Mouse (Mus musculus) limb, embryonic 12.5 days (tissue): ENCODE results near the gene Slc17a9. TPM values are rescaled to one million over a fixed set of nuclear protein-coding genes. Genes with fewer than 3 reads are reported as not detected.
A peak's percentile ranks its signal among the peaks of the same experiment; 100 is the strongest.

Experiments used
- ATAC-seq: fragments of 200-750 bp; cut with Nextera tagmentation; 2 replicates; pipeline ENCODE4 v1.8.0; 2017; ENCODE audit warnings: low read depth, moderate TSS enrichment; ENCODE audit not compliant: insufficient number of reproducible peaks, insufficient read depth, low FRiP score, low TSS enrichment
- H3K27ac ChIP-seq: fragments of 300-500 bp; sonication (generic); 2 replicates; pipeline ENCODE4 v1.5.1; 2016; ENCODE audit warnings: mild to moderate bottlenecking, moderate library complexity
- H3K27me3 ChIP-seq: fragments of 300-500 bp; sonication (generic); 2 replicates; pipeline ENCODE4 v1.6.1; 2016; ENCODE audit warnings: mild to moderate bottlenecking, moderate library complexity
- H3K36me3 ChIP-seq: fragments of 300-500 bp; sonication (generic); 2 replicates; pipeline ENCODE4 v1.6.1; 2016; ENCODE audit warnings: mild to moderate bottlenecking, moderate library complexity
- H3K4me1 ChIP-seq: fragments of 300-500 bp; sonication (generic); replicated peaks from 2 replicates; pipeline ENCODE4 v1.6.1; 2016
- H3K4me2 ChIP-seq: fragments of 300-500 bp; sonication (generic); 2 replicates; pipeline ENCODE4 v1.6.1; 2016; ENCODE audit warnings: mild to moderate bottlenecking, moderate library complexity
- H3K4me3 ChIP-seq: fragments of 300-500 bp; sonication (generic); replicated peaks from 2 replicates; pipeline ENCODE4 v1.5.1; 2016; ENCODE audit warnings: mild to moderate bottlenecking
- H3K9ac ChIP-seq: fragments of 300-500 bp; sonication (generic); replicated peaks from 2 replicates; pipeline ENCODE4 v1.6.1; 2016; ENCODE audit warnings: mild to moderate bottlenecking, moderate library complexity
- H3K9me3 ChIP-seq: fragments of 300-500 bp; sonication (generic); 2 replicates; pipeline ENCODE4 v1.6.1; 2016; ENCODE audit warnings: mild to moderate bottlenecking, moderate library complexity
- WGBS: fragments of 180-500 bp; shearing (Covaris S2); methylation state at CpG from one replicate; pipeline ENCODE4 v1.1.7; 2016; 5-methylcytosine and 5-hydroxymethylcytosine counted together
- polyA plus RNA-seq: library from polyadenylated mRNA; unstranded; fragments of >200 nt; fragmentation: Nextera tagmentation; extraction: Ambion mirVana; gene quantifications from 2 replicates; pipeline ENCODE4 v1.2.1, GENCODE M21; 2016

Gene Slc17a9
- polyA plus RNA-seq, 1 experiment from 2014 or later, result 0.45 TPM

DNA sequence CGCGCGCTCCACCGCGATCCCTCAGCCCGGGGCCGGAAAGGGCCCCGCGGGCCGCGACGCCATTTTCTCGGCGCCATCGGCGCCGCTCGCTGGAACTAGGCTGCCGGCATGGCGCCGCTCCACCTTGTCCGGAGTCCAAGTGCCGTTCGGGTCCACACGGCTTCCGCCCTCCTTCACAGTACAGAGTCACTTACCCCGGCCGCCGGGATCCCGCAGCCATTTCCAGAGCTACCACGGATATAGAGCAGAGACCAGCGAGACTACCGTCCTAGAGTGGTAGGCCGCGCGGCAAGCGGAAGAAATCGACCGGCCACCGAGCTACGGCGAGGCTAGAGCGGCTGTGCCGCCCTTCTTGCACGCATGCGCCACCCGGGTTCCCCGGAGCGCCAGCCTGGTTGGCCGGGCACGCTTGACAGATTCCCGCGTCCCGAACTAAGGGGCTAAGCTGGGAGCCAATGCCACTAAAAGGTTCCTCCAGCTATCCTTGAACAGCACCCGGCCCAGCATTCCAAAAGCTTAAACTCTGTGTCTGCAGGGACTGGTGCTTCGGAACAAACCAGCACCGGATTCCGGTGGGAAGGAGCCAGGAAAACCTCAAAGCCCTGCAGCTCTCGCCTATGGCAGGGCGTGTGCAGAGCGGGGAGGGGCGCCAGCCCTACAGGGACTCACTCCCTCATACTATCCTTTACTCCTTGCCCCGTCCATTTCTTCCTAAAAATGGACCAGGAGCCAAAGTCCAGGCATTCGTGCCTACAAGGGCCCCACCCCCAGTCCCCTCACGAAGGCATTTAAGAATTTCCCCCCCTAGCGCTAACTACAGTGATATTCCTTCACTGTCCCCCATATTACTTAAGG, 23.1 kb upstream of the Slc17a9 start:
- H3K27me3 ChIP-seq, result no peaks in the 10 kb centered on the region
- H3K4me1 ChIP-seq, result peaks cover 31% of the 10 kb centered on the region
- H3K4me3 ChIP-seq, result peak overlapping the region; percentile 89
- H3K27ac ChIP-seq, result peak overlapping the region; percentile 96
- peaks cover 13% of the 10 kb centered on the region for H3K36me3 ChIP-seq
- H3K9me3 ChIP-seq, result no peaks in the 10 kb centered on the region
- 0% methylated on average over 66 of the region's 66 CpGs for WGBS
- peak overlapping the region; percentile 96 for H3K9ac ChIP-seq
- ATAC-seq, result peak; percentile 94
- H3K4me2 ChIP-seq, result peak overlapping the region; percentile 76

DNA sequence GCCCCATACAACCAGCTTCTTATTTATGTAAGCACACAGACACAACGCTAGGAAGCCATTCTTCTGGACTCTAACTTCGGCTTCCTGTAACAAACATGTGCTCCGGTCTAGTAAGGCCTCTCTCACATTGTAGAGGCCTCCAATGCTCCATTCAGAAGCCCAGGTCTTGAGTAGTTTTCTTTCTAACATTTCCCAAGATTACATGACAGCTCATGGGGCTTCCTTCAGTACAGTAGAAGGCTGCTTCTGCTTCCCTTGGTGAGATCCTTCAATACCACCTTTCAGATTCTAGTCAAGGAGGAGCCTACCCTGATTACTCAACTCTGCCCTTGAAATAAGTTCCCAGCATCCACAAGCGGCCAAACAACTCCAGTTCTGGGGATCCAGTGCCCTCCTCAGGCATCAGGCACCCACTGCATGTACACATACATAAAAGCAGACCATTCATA, 22.3 kb upstream of the Slc17a9 start:
- 36% methylated on average over 4 of the region's 4 CpGs for WGBS
- H3K36me3 ChIP-seq, result peaks cover 14% of the 10 kb centered on the region
- H3K9ac ChIP-seq, result peak overlapping the region; percentile 96
- H3K4me2 ChIP-seq, result peak overlapping the region; percentile 76
- no peaks in the 10 kb centered on the region for H3K9me3 ChIP-seq
- peak overlapping the region; percentile 89 for H3K4me3 ChIP-seq
- no peaks in the 10 kb centered on the region for H3K27me3 ChIP-seq
- peak overlapping the region; percentile 96 for H3K27ac ChIP-seq
- ATAC-seq, result no peak
- H3K4me1 ChIP-seq, result peaks cover 31% of the 10 kb centered on the region

DNA sequence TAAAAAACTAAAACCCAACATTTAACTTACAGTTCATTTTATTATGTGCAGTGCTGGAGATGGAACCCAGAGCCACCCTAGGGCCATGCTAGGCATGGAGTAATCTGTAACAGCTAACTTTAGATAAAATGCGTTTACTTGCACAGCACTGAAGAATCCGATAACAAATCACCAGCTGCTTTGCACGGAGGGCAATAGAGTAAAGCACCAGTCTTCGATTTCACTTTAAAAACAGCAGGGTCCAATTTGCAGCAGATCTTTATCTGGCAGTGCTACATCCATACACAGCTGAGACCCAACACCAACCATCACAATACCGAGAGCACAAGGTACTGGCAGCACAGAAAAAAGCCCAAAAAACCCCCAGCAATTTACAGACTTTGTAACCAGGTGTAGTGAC, 21.9 kb upstream of the Slc17a9 start:
- peak overlapping the region; percentile 89; the same call in 1 of the 2 replicates for H3K4me3 ChIP-seq

DNA sequence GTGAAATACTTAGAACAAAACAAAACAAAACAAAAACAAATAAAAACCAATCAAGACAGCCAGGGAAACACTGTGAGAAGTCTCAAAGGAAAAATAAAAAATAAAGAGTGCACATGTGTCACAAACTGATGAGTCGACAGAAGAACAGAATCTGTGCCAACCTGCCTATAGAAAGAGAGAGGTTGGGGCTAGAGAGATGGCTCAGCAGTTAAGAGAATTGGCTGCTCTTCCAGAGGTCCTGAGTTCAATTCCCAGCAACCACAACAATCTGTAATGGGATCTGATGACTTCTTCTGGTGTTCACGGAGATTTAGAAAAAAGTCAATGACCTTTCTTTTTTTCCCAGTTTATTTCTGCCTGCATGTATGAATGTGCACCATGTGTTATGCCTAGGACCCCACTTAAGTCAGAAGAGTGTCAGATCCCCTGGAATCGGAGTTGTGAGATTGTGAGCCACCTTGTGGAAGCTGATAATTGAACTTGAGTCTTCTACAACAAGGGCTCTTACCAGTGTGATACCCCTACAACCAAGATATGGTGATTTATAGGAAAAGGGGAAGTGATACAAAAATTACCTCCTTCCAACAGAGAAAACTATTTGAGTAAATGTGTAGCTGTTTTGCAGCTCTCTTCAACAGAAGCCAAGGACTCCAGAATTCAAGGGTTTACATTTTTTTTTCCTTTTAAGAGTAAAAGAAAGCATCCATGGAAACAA, 21.3 kb upstream of the Slc17a9 start:
- Histone ChIP-seq H3K9me3 (no peaks in the 10 kb centered on the region), H3K36me3 (peaks cover 14% of the 10 kb centered on the region), H3K27me3 (no peaks in the 10 kb centered on the region), H3K9ac (no peak overlapping the region), H3K4me3 (no peak overlapping the region), H3K4me2 (no peak overlapping the region), H3K4me1 (peaks cover 39% of the 10 kb centered on the region), H3K27ac (no peak overlapping the region)
- WGBS, result 85% methylated on average over 3 of the region's 3 CpGs
- no peak for ATAC-seq

More for the DNA sequence above, 21.9 kb upstream of the Slc17a9 start:
- 0 out of 2 replicates have a peak overlapping the region, but pooled peaks have one; percentile 76 for H3K4me2 ChIP-seq
- H3K36me3 ChIP-seq, result peaks cover 14% of the 10 kb centered on the region
- H3K9ac ChIP-seq, result no peak overlapping the region
- ATAC-seq, result no peak
- no peaks in the 10 kb centered on the region for H3K9me3 ChIP-seq
- 77% methylated on average over 5 of the region's 5 CpGs for WGBS
- H3K27me3 ChIP-seq, result no peaks in the 10 kb centered on the region
- peaks cover 33% of the 10 kb centered on the region for H3K4me1 ChIP-seq
- no peak overlapping the region for H3K27ac ChIP-seq

DNA sequence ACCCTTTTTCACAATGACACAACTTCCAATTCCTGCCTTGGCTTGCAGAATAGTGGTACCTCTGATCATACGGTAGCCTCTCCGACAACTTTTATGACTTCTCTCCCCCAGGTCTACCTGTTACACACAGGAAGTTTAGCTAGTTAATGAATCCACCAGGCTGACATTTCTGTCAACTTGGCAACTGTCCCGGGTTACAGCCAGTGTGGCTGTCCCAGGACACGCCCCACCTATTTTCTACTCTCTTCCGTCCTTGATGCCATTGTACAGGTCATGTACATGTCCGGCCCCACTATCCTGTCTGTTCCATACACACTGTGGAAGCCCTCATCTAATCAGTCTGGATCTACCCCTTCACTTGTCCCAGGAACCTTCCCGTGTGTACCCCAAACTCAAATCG, 20.5 kb upstream of the Slc17a9 start:
- Histone ChIP-seq H3K27ac (no peak overlapping the region), H3K4me3 (no peak overlapping the region), H3K4me1 (peaks cover 36% of the 10 kb centered on the region), H3K36me3 (peaks cover 14% of the 10 kb centered on the region), H3K27me3 (no peaks in the 10 kb centered on the region), H3K9me3 (no peaks in the 10 kb centered on the region), H3K9ac (no peak overlapping the region), H3K4me2 (no peak overlapping the region)
- no peak for ATAC-seq
- 87% methylated on average over 8 of the region's 8 CpGs for WGBS

DNA sequence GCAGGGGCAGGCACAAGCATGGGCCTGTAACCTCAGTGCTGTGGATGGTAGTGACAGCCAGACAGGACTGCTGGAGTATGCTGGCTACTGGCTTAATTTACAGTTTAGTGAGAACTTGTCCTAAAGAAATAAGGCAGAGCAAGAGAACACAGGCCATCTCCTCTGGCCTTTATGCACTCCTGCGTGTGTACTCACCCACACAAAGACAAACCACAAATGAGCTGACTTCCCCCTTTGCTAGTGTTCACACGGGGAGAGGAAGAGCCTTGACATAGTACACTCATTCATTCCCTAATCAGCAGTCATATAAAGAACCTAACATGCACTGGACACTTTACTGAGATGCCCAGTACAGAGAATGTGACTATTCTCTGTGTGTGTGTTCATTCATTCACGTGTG, 20.0 kb upstream of the Slc17a9 start:
- H3K27me3 ChIP-seq, result no peaks in the 10 kb centered on the region
- H3K4me2 ChIP-seq, result no peak overlapping the region
- peaks cover 14% of the 10 kb centered on the region for H3K36me3 ChIP-seq
- H3K4me3 ChIP-seq, result no peak overlapping the region
- H3K4me1 ChIP-seq, result peaks cover 32% of the 10 kb centered on the region
- no peak overlapping the region for H3K27ac ChIP-seq
- H3K9ac ChIP-seq, result no peak overlapping the region
- ATAC-seq, result no peak
- no peaks in the 10 kb centered on the region for H3K9me3 ChIP-seq
- WGBS, result 88% methylated on average over 3 of the region's 3 CpGs

DNA sequence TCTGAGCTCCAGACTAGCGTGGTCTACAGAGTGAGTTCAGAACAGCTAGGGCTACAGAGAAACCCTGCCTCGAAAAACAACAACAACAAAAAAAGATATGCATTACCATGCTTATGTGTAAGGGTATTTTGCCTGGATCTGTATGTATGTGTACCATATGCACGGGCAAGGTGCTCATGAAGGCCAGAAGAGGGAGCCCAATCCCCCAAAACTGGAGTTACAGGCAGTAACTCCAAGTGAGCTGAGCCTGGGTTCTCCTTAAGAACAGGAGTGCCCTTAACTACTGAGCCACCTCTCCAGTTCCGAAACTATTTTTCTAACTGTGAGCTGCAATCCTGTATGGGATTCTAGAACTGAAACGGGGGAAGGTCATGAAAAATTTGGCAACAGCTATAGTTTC, 19.1 kb upstream of the Slc17a9 start:
- no peak overlapping the region for H3K4me2 ChIP-seq
- ATAC-seq, result no peak
- H3K4me1 ChIP-seq, result peaks cover 25% of the 10 kb centered on the region
- WGBS, result 93% methylated on average over 5 of the region's 5 CpGs
- no peak overlapping the region for H3K4me3 ChIP-seq
- peaks cover 14% of the 10 kb centered on the region for H3K36me3 ChIP-seq
- H3K27me3 ChIP-seq, result no peaks in the 10 kb centered on the region
- H3K27ac ChIP-seq, result no peak overlapping the region
- no peaks in the 10 kb centered on the region for H3K9me3 ChIP-seq
- H3K9ac ChIP-seq, result no peak overlapping the region

DNA sequence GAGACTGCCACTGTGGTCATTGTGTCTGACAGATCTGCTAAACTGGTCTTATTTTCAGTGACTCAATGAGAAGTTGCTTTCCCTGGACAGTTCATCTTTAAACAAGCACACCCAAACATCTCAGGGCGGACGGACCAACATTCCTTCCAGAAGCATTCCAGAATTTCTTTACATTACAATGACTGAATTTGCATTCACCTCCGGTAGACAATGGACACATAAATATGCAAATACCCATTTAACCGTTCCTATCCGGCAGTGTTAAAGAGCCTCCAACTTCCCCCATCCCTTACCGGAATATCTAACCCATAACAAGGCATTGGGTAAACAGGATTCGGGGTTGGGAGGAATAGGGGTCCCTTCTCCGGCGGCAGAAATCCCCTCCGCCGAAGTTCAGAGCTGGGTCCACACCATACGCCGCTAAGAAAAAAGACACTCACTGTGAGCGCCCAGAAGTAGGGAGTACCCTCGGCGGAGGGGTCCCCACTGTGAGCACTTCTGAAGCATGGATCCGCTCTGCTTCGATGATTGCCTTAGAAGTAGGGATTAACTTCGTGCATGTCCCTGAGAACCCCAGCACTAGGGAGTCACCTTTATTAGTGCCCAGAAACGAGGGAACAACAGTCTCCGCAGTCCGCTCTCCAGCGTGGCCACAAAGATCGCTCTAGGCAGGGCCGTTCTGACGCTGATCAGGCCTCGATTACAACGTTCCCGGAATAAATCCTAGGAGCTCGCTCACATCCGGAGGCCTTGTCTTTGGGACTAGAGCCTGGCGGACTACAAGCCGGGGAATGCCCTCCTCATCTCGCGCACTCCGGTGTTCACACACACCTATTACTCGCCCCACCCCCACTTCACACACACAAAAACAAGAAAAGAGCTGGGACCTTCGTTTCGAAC, 15.8 kb upstream of the Slc17a9 start:
- WGBS, result under 1% methylated on average over 39 of the region's 39 CpGs
- peak overlapping the region; percentile 99 for H3K4me3 ChIP-seq
- H3K36me3 ChIP-seq, result peaks cover 37% of the 10 kb centered on the region
- H3K9me3 ChIP-seq, result no peaks in the 10 kb centered on the region
- H3K9ac ChIP-seq, result peak overlapping the region; percentile 91
- H3K27ac ChIP-seq, result peak overlapping the region; percentile 85
- H3K27me3 ChIP-seq, result no peaks in the 10 kb centered on the region
- peak; percentile 45 for ATAC-seq
- H3K4me2 ChIP-seq, result peak overlapping the region; percentile 91
- peaks cover 20% of the 10 kb centered on the region for H3K4me1 ChIP-seq

DNA sequence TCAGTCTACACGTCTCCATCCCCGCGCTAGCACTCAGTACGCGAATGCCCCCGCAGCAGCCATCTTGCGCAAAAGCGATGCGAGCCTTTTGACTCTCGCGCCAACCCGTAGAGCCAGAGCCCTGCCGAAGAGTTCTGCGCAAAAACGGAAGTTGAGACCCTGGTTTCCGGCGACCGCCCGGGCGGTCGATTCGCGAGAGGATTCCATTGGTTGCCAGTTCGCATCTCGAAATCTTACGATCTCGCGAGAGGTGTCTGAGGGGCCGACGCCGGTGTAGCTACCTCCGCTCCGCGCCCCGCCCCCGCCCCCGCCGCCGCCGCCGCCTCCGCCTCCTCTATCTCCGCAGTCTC, 15.2 kb upstream of the Slc17a9 start, which contains the start of the genes Dido1 and Gid8:
Dido1 (minus strand) TSS at position 77 of the 350 bp plus-strand sequence.
Gid8 (plus strand) TSS at position 195 of the 350 bp plus-strand sequence.
- Histone ChIP-seq H3K27me3 (no peaks in the 10 kb centered on the region), H3K4me2 (peak within 1 kb of the TSS; percentile 91), H3K4me3 (peak within 1 kb of the TSS; percentile 99), H3K9ac (peak within 1 kb of the TSS; percentile 98), H3K36me3 (peaks cover 44% of the 10 kb centered on the region), H3K9me3 (no peaks in the 10 kb centered on the region), H3K4me1 (peaks cover 20% of the 10 kb centered on the region), H3K27ac (peak within 1 kb of the TSS; percentile 88)
- 1% methylated on average over 40 of the region's 43 CpGs for WGBS
- ATAC-seq, result peak; percentile 93

DNA sequence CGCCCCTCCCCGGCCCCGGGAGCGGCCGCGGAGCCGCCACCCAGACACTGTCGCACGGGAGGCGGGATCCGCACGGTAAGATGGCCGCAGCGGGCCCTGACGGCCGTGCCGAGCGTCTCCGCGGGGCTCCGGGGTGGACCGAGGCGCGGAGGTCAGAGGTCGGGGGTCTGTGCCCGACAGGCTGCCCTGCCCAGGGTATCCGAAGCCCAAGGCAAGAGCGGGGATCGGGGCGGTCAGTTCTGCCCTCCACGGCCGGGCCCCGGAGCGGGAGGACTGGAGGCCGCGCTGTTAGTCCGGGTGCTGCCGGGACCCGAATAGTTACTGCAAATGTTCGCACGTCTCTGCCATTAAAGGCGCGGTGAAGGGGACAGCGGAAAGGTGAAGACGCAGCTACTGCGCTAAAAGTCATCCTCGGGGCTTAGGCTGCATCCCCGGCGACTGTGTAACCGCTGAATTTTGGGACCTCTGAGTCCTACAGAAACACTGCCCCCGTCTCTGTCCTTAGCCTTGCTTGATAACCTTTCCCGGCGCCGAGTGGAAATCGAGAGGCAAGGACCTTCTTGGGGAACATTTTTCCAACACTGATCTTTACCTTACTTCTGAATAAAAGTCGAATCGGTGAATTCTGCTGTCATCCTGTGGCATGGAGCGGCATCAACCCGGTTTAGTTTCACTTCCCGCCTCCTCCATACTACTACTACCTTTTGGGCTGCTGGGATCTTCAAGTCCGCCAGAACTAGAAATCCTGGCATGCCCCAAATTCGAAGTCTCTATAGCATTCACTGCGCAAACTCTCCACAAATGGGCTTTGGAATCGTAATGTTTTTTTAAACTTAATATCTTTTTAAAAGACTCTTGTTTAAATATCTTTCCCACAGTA, 14.5 kb upstream of the Slc17a9 start:
- WGBS, result 3% methylated on average over 64 of the region's 64 CpGs
- Histone ChIP-seq H3K4me3 (peak overlapping the region; percentile 99), H3K9ac (peak overlapping the region; percentile 98), H3K36me3 (peaks cover 44% of the 10 kb centered on the region), H3K4me2 (peak overlapping the region; percentile 81), H3K27ac (peak overlapping the region; percentile 88), H3K27me3 (no peaks in the 10 kb centered on the region), H3K9me3 (no peaks in the 10 kb centered on the region), H3K4me1 (peaks cover 20% of the 10 kb centered on the region)
- peak; percentile 33; the same call in 1 of the 2 replicates for ATAC-seq
